Mouse (Mus musculus): ENCODE data around the gene Klhl35. TPM values are rescaled to one million over a fixed set of nuclear protein-coding genes. Genes with fewer than 3 reads are reported as not detected.
A peak's percentile ranks its signal among the peaks of the same experiment; 100 is the strongest.

Gene Klhl35
- polyA plus RNA-seq, 1 experiment from 2014 or later: 1.8 TPM

DNA sequence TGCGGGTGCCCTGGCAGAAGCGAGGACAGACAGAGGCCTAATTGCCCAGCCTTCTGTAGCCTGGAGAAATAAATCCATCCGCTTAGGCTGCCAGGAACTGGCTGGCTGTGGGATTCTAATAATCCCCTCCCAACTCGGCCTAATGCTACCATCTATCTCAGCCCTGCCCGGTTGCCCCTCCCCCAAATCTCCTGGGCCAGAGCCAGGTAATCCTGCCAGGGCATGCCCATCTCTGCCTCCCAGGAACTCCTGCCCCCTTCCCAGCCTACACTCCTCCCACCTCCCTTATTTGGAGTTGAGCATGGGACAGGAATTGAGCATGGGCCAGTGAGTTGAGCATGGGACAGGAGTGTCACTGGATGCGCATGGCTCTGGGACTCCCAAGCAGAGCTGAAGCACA, 36.0 kb upstream of the Klhl35 start:
- Histone ChIP-seq H3K9ac (replicated peaks; ENCODE audit: low read length) (no peak overlapping the region), H3K4me3 (ENCODE audit: low read depth, low read length) (no peak overlapping the region), H3K27me3 (ENCODE audit: control insufficient read depth, insufficient read depth, low read length) (no peaks in the 10 kb centered on the region), H3K27ac (replicated peaks; ENCODE audit: low read depth, low read length) (no peak overlapping the region), H3K9me3 (replicated peaks; ENCODE audit: control insufficient read depth, low read length) (no peaks in the 10 kb centered on the region), H3K4me1 (ENCODE audit: control insufficient read depth, insufficient read depth, low read length) (no peaks in the 10 kb centered on the region; the same call in 1 of the 2 replicates), H3K4me2 (ENCODE audit: low read depth, low read length) (no peak overlapping the region), H3K36me3 (replicated peaks; ENCODE audit: control insufficient read depth, insufficient read depth, low read depth, low read length) (no peaks in the 10 kb centered on the region)
- 54% methylated on average over 6 of the region's 6 CpGs for WGBS
- ATAC-seq (replicated peaks; ENCODE audit: insufficient number of reproducible peaks, low FRiP score, low TSS enrichment, low read depth): no peak
- DNase-seq (ENCODE audit: low spot score): no peak

DNA sequence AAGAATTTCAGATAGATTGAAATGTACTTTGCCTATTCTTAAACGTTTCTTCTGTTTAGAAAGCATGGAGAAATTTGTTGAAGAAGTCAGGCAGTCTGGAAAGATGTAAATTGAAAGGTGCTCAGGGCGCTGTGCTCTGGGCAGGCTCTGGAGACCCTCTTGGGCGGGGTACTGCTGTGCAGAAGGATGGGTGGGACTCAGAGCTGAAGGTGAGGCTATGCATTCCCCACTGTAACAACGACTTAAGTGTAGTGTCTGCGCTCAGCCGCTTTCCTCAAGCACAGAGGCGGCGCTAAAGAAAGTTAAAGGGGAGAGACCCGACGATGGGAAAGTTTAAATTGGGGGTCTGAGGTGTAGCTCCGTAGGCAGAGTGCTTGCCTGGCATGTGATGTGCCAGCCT, 35.6 kb upstream of the Klhl35 start:
- Histone ChIP-seq H3K4me2 (ENCODE audit: low read depth, low read length) (no peak overlapping the region), H3K27me3 (ENCODE audit: control insufficient read depth, insufficient read depth, low read length) (no peaks in the 10 kb centered on the region), H3K9me3 (replicated peaks; ENCODE audit: control insufficient read depth, low read length) (no peaks in the 10 kb centered on the region), H3K9ac (replicated peaks; ENCODE audit: low read length) (no peak overlapping the region), H3K36me3 (replicated peaks; ENCODE audit: control insufficient read depth, insufficient read depth, low read depth, low read length) (no peaks in the 10 kb centered on the region), H3K4me1 (ENCODE audit: control insufficient read depth, insufficient read depth, low read length) (no peaks in the 10 kb centered on the region), H3K4me3 (ENCODE audit: low read depth, low read length) (no peak overlapping the region), H3K27ac (replicated peaks; ENCODE audit: low read depth, low read length) (no peak overlapping the region)
- ATAC-seq (replicated peaks; ENCODE audit: insufficient number of reproducible peaks, low FRiP score, low TSS enrichment, low read depth) (no peak), DNase-seq (ENCODE audit: low spot score) (no peak)
- 68% methylated on average over 11 of the region's 11 CpGs for WGBS

- 63% methylated on average over 14 of the region's 14 CpGs for WGBS
- Histone ChIP-seq H3K4me3 (ENCODE audit: low read depth, low read length) (no peak overlapping the region), H3K27ac (replicated peaks; ENCODE audit: low read depth, low read length) (no peak overlapping the region), H3K4me2 (ENCODE audit: low read depth, low read length) (no peak overlapping the region), H3K9me3 (replicated peaks; ENCODE audit: control insufficient read depth, low read length) (no peaks in the 10 kb centered on the region), H3K27me3 (ENCODE audit: control insufficient read depth, insufficient read depth, low read length) (no peaks in the 10 kb centered on the region), H3K9ac (replicated peaks; ENCODE audit: low read length) (no peak overlapping the region), H3K4me1 (ENCODE audit: control insufficient read depth, insufficient read depth, low read length) (no peaks in the 10 kb centered on the region; the same call in 1 of the 2 replicates), H3K36me3 (replicated peaks; ENCODE audit: control insufficient read depth, insufficient read depth, low read depth, low read length) (no peaks in the 10 kb centered on the region)
- no peak for ATAC-seq (replicated peaks; ENCODE audit: insufficient number of reproducible peaks, low FRiP score, low TSS enrichment, low read depth)
- DNase-seq (ENCODE audit: low spot score): no peak
These were observed 33.6 kb upstream of the Klhl35 start for GRCm38 (mm10) chr7:99432248-99432647.

DNA sequence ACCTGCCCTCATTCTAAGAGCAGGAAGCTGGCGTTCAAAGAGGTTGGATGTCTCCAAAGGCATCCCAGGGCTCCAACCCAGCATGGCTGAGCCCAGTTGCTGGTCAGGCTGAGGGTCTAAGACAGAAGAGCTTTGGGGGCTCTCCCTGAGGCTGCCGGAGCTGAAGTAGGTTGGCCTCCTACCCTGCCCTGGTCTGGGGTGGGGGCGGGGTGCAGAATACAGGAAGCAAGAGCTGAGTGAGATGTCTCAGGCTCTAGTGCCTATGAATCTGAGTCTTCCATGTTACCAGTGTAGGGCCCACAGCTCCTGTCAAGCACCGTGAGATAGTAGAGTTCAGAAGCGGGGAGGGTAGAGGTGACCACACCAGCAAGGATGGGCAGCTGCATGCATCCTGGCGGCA, 32.9 kb upstream of the Klhl35 start:
- WGBS: 92% methylated on average over 6 of the region's 6 CpGs

GRCm38 (mm10) chr7:99434672-99435250, 31.0 kb upstream of the Klhl35 start:
- no peaks in the 10 kb centered on the region for H3K36me3 ChIP-seq (replicated peaks; ENCODE audit: control insufficient read depth, insufficient read depth, low read depth, low read length)
- no peaks in the 10 kb centered on the region for H3K27me3 ChIP-seq (ENCODE audit: control insufficient read depth, insufficient read depth, low read length)
- H3K4me2 ChIP-seq (ENCODE audit: low read depth, low read length): no peak overlapping the region
- no peak overlapping the region for H3K9ac ChIP-seq (replicated peaks; ENCODE audit: low read length)
- H3K27ac ChIP-seq (replicated peaks; ENCODE audit: low read depth, low read length): no peak overlapping the region
- no peaks in the 10 kb centered on the region for H3K9me3 ChIP-seq (replicated peaks; ENCODE audit: control insufficient read depth, low read length)
- ATAC-seq (replicated peaks; ENCODE audit: insufficient number of reproducible peaks, low FRiP score, low TSS enrichment, low read depth) (no peak), DNase-seq (ENCODE audit: low spot score) (no peak)
- 35% methylated on average over 12 of the region's 12 CpGs for WGBS
- no peaks in the 10 kb centered on the region; the same call in 1 of the 2 replicates for H3K4me1 ChIP-seq (ENCODE audit: control insufficient read depth, insufficient read depth, low read length)
- no peak overlapping the region for H3K4me3 ChIP-seq (ENCODE audit: low read depth, low read length)

More for the DNA sequence above, 32.9 kb upstream of the Klhl35 start:
- Histone ChIP-seq H3K4me1 (ENCODE audit: control insufficient read depth, insufficient read depth, low read length) (no peaks in the 10 kb centered on the region; the same call in 1 of the 2 replicates), H3K4me2 (ENCODE audit: low read depth, low read length) (no peak overlapping the region), H3K9me3 (replicated peaks; ENCODE audit: control insufficient read depth, low read length) (no peaks in the 10 kb centered on the region), H3K9ac (replicated peaks; ENCODE audit: low read length) (no peak overlapping the region), H3K27ac (replicated peaks; ENCODE audit: low read depth, low read length) (no peak overlapping the region), H3K4me3 (ENCODE audit: low read depth, low read length) (no peak overlapping the region), H3K27me3 (ENCODE audit: control insufficient read depth, insufficient read depth, low read length) (no peaks in the 10 kb centered on the region), H3K36me3 (replicated peaks; ENCODE audit: control insufficient read depth, insufficient read depth, low read depth, low read length) (no peaks in the 10 kb centered on the region)
- no peak for ATAC-seq (replicated peaks; ENCODE audit: insufficient number of reproducible peaks, low FRiP score, low TSS enrichment, low read depth)
- DNase-seq (ENCODE audit: low spot score): no peak

- H3K27ac ChIP-seq (replicated peaks; ENCODE audit: low read depth, low read length): no peak overlapping the region
- no peak for ATAC-seq (replicated peaks; ENCODE audit: insufficient number of reproducible peaks, low FRiP score, low TSS enrichment, low read depth)
- no peaks in the 10 kb centered on the region for H3K27me3 ChIP-seq (ENCODE audit: control insufficient read depth, insufficient read depth, low read length)
- no peak overlapping the region for H3K4me2 ChIP-seq (ENCODE audit: low read depth, low read length)
- no peaks in the 10 kb centered on the region for H3K9me3 ChIP-seq (replicated peaks; ENCODE audit: control insufficient read depth, low read length)
- peaks cover 3% of the 10 kb centered on the region for H3K4me1 ChIP-seq (ENCODE audit: control insufficient read depth, insufficient read depth, low read length)
- 5% methylated on average over 4 of the region's 4 CpGs for WGBS
- no peaks in the 10 kb centered on the region for H3K36me3 ChIP-seq (replicated peaks; ENCODE audit: control insufficient read depth, insufficient read depth, low read depth, low read length)
- H3K4me3 ChIP-seq (ENCODE audit: low read depth, low read length): no peak overlapping the region
- DNase-seq (ENCODE audit: low spot score): no peak
- H3K9ac ChIP-seq (replicated peaks; ENCODE audit: low read length): no peak overlapping the region
These were observed 29.3 kb upstream of the Klhl35 start for GRCm38 (mm10) chr7:99436530-99436929.

DNA sequence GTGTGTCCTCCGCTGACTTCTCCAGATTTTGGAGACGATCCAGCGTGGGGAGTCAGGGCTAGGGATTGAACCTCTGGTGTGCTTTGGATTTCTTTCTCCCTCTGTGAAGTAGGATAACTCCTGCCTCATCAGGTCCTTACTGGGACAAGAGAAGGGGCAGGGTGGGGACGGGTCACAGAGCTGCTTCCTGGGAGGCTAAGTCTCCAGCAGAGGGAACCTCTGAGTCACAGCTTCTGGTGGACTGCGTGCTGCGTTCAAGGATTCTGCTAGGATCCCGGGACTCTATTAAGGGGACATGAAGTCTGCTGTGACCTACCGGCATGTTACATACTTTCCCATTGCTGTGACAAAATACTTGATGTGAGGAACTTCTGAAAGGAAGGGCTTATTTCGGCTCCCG, 26.9 kb upstream of the Klhl35 start:
- Histone ChIP-seq H3K4me3 (ENCODE audit: low read depth, low read length) (no peak overlapping the region), H3K36me3 (replicated peaks; ENCODE audit: control insufficient read depth, insufficient read depth, low read depth, low read length) (no peaks in the 10 kb centered on the region), H3K27me3 (ENCODE audit: control insufficient read depth, insufficient read depth, low read length) (no peaks in the 10 kb centered on the region), H3K9ac (replicated peaks; ENCODE audit: low read length) (no peak overlapping the region), H3K9me3 (replicated peaks; ENCODE audit: control insufficient read depth, low read length) (no peaks in the 10 kb centered on the region), H3K4me2 (ENCODE audit: low read depth, low read length) (no peak overlapping the region), H3K4me1 (ENCODE audit: control insufficient read depth, insufficient read depth, low read length) (peaks cover 7% of the 10 kb centered on the region), H3K27ac (replicated peaks; ENCODE audit: low read depth, low read length) (no peak overlapping the region)
- no peak for DNase-seq (ENCODE audit: low spot score)
- ATAC-seq (replicated peaks; ENCODE audit: insufficient number of reproducible peaks, low FRiP score, low TSS enrichment, low read depth): no peak
- 69% methylated on average over 10 of the region's 10 CpGs for WGBS

GRCm38 (mm10) chr7:99441534-99442072, 24.2 kb upstream of the Klhl35 start:
- no peak overlapping the region for H3K4me2 ChIP-seq (ENCODE audit: low read depth, low read length)
- no peak overlapping the region for H3K9ac ChIP-seq (replicated peaks; ENCODE audit: low read length)
- 0 out of 2 replicates have a peak overlapping the region, but pooled peaks have one; percentile 29 for H3K27ac ChIP-seq (replicated peaks; ENCODE audit: low read depth, low read length)
- peak; percentile 39 for DNase-seq (ENCODE audit: low spot score)
- ATAC-seq (replicated peaks; ENCODE audit: insufficient number of reproducible peaks, low FRiP score, low TSS enrichment, low read depth): no peak
- WGBS: 24% methylated on average over 6 of the region's 6 CpGs
- H3K9me3 ChIP-seq (replicated peaks; ENCODE audit: control insufficient read depth, low read length): no peaks in the 10 kb centered on the region
- no peaks in the 10 kb centered on the region for H3K36me3 ChIP-seq (replicated peaks; ENCODE audit: control insufficient read depth, insufficient read depth, low read depth, low read length)
- peaks cover 7% of the 10 kb centered on the region for H3K4me1 ChIP-seq (ENCODE audit: control insufficient read depth, insufficient read depth, low read length)
- no peak overlapping the region for H3K4me3 ChIP-seq (ENCODE audit: low read depth, low read length)
- no peaks in the 10 kb centered on the region for H3K27me3 ChIP-seq (ENCODE audit: control insufficient read depth, insufficient read depth, low read length)

Data from embryonic facial prominence, embryonic 11.5 days (tissue).